Mouse (Mus musculus) ES-E14 (cell line): ENCODE data around the gene Dnajc25. TPM values are rescaled to one million over a fixed set of nuclear protein-coding genes. Genes with fewer than 3 reads are reported as not detected.

ENCODE experiments used
- DNase-seq: peaks from one replicate; pipeline ENCODE4 v3.0.0-alpha.2; 2013; ENCODE audit warnings: low read depth, low spot score
- H3K27ac ChIP-seq: 2 replicates; pipeline ENCODE4 v1.5.1; 2012; ENCODE audit warnings: low read depth, mild to moderate bottlenecking, low read length, moderate library complexity, mixed read lengths; ENCODE audit not compliant: poor library complexity, insufficient read depth, severe bottlenecking
- H3K36me3 ChIP-seq: 2 replicates; pipeline ENCODE4 v1.6.1; 2012; ENCODE audit warnings: mild to moderate bottlenecking, low read length, moderate library complexity, mixed read lengths; ENCODE audit not compliant: control insufficient read depth, poor library complexity, insufficient read depth, severe bottlenecking
- H3K4me1 ChIP-seq, 2 experiments: fragments of 150-350 bp in 1 of 2; sonication (generic) in 1 of 2; 2 replicates each; pipeline ENCODE4 v1.6.1; 2012; ENCODE audit warnings: low read length in 2 of 2, mild to moderate bottlenecking in 1 of 2, mixed read lengths in 1 of 2; ENCODE audit not compliant: control insufficient read depth in 2 of 2, insufficient read depth in 2 of 2, poor library complexity in 1 of 2
- H3K4me3 ChIP-seq, 2 experiments: fragments of 150-350 bp in 1 of 2; sonication (generic) in 1 of 2; 2 replicates each; pipeline ENCODE4 v1.5.1; 2012; ENCODE audit warnings: low read length in 2 of 2, low read depth in 1 of 2, mild to moderate bottlenecking in 1 of 2, mixed read lengths in 1 of 2; ENCODE audit not compliant: insufficient read depth in 1 of 2, poor library complexity in 1 of 2, severe bottlenecking in 1 of 2
- H3K9ac ChIP-seq: 2 replicates; pipeline ENCODE4 v1.6.1; 2012; ENCODE audit warnings: low read depth, mild to moderate bottlenecking, low read length, mixed read lengths; ENCODE audit not compliant: poor library complexity, insufficient read depth, severe bottlenecking
- H3K9me3 ChIP-seq: fragments of 150-350 bp; sonication (generic); 2 replicates; pipeline ENCODE4 v1.6.1; 2012; ENCODE audit warnings: low read depth, mild to moderate bottlenecking, low read length; ENCODE audit not compliant: control insufficient read depth, insufficient read depth
- CHD2 ChIP-seq: IDR thresholded peaks from 2 replicates; pipeline ENCODE4 v1.6.1; 2014; ENCODE audit warnings: mild to moderate bottlenecking, low read depth, low read length, inconsistent platforms
- HCFC1 ChIP-seq: IDR thresholded peaks from 2 replicates; pipeline ENCODE4 v1.6.1; 2012; ENCODE audit warnings: low read length, inconsistent platforms, borderline replicate concordance; ENCODE audit not compliant: insufficient read depth
- MAFK ChIP-seq: IDR thresholded peaks from 2 replicates; pipeline ENCODE4 v1.6.1; 2014; ENCODE audit warnings: mild to moderate bottlenecking, low read depth, low read length, inconsistent platforms; ENCODE audit not compliant: insufficient read depth
- ZC3H11A ChIP-seq: IDR thresholded peaks from 2 replicates; pipeline ENCODE4 v1.6.1; 2012; ENCODE audit warnings: low read depth, mild to moderate bottlenecking, inconsistent platforms, low read length, borderline replicate concordance
- ZNF384 ChIP-seq: IDR thresholded peaks from 2 replicates; pipeline ENCODE4 v1.6.1; 2012; ENCODE audit warnings: low read depth, low read length, inconsistent platforms
- in situ Hi-C, 2 experiments: fragments of 600-800 bp; cut with MboI; formaldehyde crosslinking; loops; one replicate each; pipeline ENCODE4 v1.15.1; 2025; ENCODE audit warnings: low sequenced_read_pairs in 2 of 2, inconsistent platforms in 1 of 2; ENCODE audit not compliant: unreplicated experiment in 2 of 2
- total RNA-seq: library from RNA; depleted of rRNA; stranded (reverse); fragments of 300-350 nt; gene quantifications from 2 replicates; pipeline ENCODE4 v1.2.3, GENCODE M21; 2012

Dnajc25 gene
- total RNA-seq, 1 experiment = 12.0 TPM

- Histone ChIP-seq H3K36me3 (no peaks in the 10 kb centered on the region), H3K4me3 (peak overlapping the region; percentile 67 to 70), H3K27ac (no peak overlapping the region), H3K9ac (no peak overlapping the region), H3K4me1 (peaks cover 3 to 5% of the 10 kb centered on the region in 2 experiments; a peak in 2 of 4 replicates), H3K9me3 (no peaks in the 10 kb centered on the region)
- TF ChIP-seq HCFC1 (no peak), CHD2 (no peak), ZC3H11A (no peak), MAFK (no peak), ZNF384 (no peak)
- no peak for DNase-seq
- in situ Hi-C loops = no loop called here
These were observed 41.0 kb downstream of the Dnajc25 start for GRCm38 (mm10) chr4:59035786-59036350.

DNA sequence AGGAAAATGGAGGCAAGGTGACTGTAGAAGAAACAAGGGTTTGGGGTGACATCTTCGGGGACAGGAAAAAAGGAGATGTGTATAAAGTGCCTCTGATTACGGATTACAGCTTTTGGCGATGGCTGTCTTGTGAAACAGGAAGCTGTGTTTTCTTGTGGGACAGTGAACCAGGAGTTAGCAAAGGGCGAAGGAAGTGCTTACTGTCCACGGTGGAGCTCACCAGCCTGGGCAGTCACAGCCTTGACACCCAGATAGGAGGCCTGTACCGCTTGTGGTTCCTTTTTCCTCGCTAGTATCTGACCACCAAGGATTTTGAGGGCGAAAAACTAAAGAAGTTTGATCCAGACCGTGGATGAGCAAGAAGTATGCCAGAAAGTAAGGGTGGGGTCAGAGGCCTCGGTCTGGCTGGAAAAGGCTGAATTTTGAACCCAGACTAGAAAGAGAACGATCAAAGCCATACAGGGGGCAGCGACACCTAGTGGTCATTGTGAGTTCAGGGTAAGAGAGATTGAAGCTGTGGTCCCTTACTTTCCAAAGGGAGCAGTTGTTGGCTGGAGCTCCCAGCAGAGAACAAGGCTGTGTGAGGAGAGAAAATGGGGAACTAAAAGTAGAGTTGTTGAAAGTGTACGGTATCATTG is 41.7 kb downstream of the Dnajc25 start:
- H3K9me3 ChIP-seq = no peaks in the 10 kb centered on the region
- H3K36me3 ChIP-seq = no peaks in the 10 kb centered on the region
- peak; percentile 87 for DNase-seq
- no peak overlapping the region for H3K4me3 ChIP-seq
- in situ Hi-C loops = no loop called here
- peaks cover 3 to 5% of the 10 kb centered on the region in 2 experiments; a peak in 2 of 4 replicates for H3K4me1 ChIP-seq
- TF ChIP-seq CHD2 = no peak
- TF ChIP-seq ZC3H11A = no peak
- TF ChIP-seq ZNF384 = no peak
- TF ChIP-seq HCFC1 = no peak
- TF ChIP-seq MAFK = no peak
- H3K9ac ChIP-seq = no peak overlapping the region
- H3K27ac ChIP-seq = no peak overlapping the region

GRCm38 (mm10) chr4:59037525-59037924 is 42.7 kb downstream of the Dnajc25 start:
- Histone ChIP-seq H3K36me3 (no peaks in the 10 kb centered on the region), H3K9me3 (no peaks in the 10 kb centered on the region), H3K4me3 (no peak overlapping the region), H3K9ac (no peak overlapping the region), H3K4me1 (peaks cover 3 to 5% of the 10 kb centered on the region in 2 experiments; a peak in 2 of 4 replicates), H3K27ac (no peak overlapping the region)
- TF ChIP-seq ZC3H11A (no peak), MAFK (no peak), HCFC1 (no peak), CHD2 (no peak), ZNF384 (no peak)
- DNase-seq = no peak
- in situ Hi-C loops = no loop called here

- TF ChIP-seq MAFK (no peak), ZC3H11A (no peak), HCFC1 (no peak), ZNF384 (no peak), CHD2 (no peak)
These were observed 45.8 kb downstream of the Dnajc25 start for GRCm38 (mm10) chr4:59040397-59041287.

More at GRCm38 (mm10) chr4:59040397-59041287, 45.8 kb downstream of the Dnajc25 start:
- in situ Hi-C loops = no loop called here
- Histone ChIP-seq H3K36me3 (no peaks in the 10 kb centered on the region), H3K4me1 (peaks cover 0 to 2% of the 10 kb centered on the region in 2 experiments; a peak in 1 of 4 replicates), H3K27ac (no peak overlapping the region), H3K4me3 (no peak overlapping the region), H3K9ac (no peak overlapping the region), H3K9me3 (no peaks in the 10 kb centered on the region)
- DNase-seq = no peak
